Mouse (Mus musculus) hindbrain, embryonic 16.5 days (tissue): Measurements from ENCODE around the gene Zkscan1. TPM values are rescaled to one million over a fixed set of nuclear protein-coding genes. Genes with fewer than 3 reads are reported as not detected.

ENCODE experiments used
- ATAC-seq: fragments of 200-750 bp; cut with Nextera tagmentation; 2 replicates; pipeline ENCODE4 v1.8.0; 2017; ENCODE audit warnings: moderate TSS enrichment, moderate library complexity
- H3K27ac ChIP-seq: fragments of 300-500 bp; sonication (generic); 2 replicates; pipeline ENCODE4 v1.5.1; 2014; ENCODE audit warnings: low read depth, mild to moderate bottlenecking, control low read depth, low read length, moderate library complexity
- H3K27me3 ChIP-seq: fragments of 300-500 bp; sonication (generic); replicated peaks from 2 replicates; pipeline ENCODE4 v1.6.1; 2014; ENCODE audit warnings: low read length; ENCODE audit not compliant: control insufficient read depth, insufficient read depth
- H3K36me3 ChIP-seq: fragments of 300-500 bp; sonication (generic); 2 replicates; pipeline ENCODE4 v1.6.1; 2014; ENCODE audit warnings: mild to moderate bottlenecking, low read length, moderate library complexity, mixed read lengths; ENCODE audit not compliant: control insufficient read depth, insufficient read depth
- H3K4me1 ChIP-seq: fragments of 300-500 bp; sonication (generic); 2 replicates; pipeline ENCODE4 v1.6.1; 2014; ENCODE audit warnings: low read depth, low read length; ENCODE audit not compliant: control insufficient read depth, insufficient read depth
- H3K4me2 ChIP-seq: fragments of 300-500 bp; sonication (generic); 2 replicates; pipeline ENCODE4 v1.6.1; 2014; ENCODE audit warnings: mild to moderate bottlenecking, low read length, control low read depth, moderate library complexity
- H3K4me3 ChIP-seq: fragments of 300-500 bp; sonication (generic); 2 replicates; pipeline ENCODE4 v1.5.1; 2014; ENCODE audit warnings: mild to moderate bottlenecking, low read length, control low read depth, moderate library complexity
- H3K9ac ChIP-seq: fragments of 300-500 bp; sonication (generic); 2 replicates; pipeline ENCODE4 v1.6.1; 2014; ENCODE audit warnings: low read depth, mild to moderate bottlenecking, control low read depth, low read length, moderate library complexity
- H3K9me3 ChIP-seq: fragments of 300-500 bp; sonication (generic); 2 replicates; pipeline ENCODE4 v1.6.1; 2014; ENCODE audit warnings: mild to moderate bottlenecking, low read length, moderate library complexity; ENCODE audit not compliant: control insufficient read depth
- WGBS: fragments of 180-500 bp; shearing (Covaris S2); extraction: QIAGEN DNeasy Blood & Tissue Kit; methylation state at CpG from one replicate; pipeline ENCODE4 v1.1.7; 2014; 5-methylcytosine and 5-hydroxymethylcytosine counted together
- polyA plus RNA-seq: library from polyadenylated mRNA; unstranded; fragments of >200 nt; fragmentation: Nextera tagmentation; extraction: Ambion mirVana; gene quantifications from 2 replicates; pipeline ENCODE4 v1.2.1, GENCODE M21; 2015

Gene Zkscan1
- polyA plus RNA-seq, 1 experiment from 2014 or later: 15.9 TPM

DNA sequence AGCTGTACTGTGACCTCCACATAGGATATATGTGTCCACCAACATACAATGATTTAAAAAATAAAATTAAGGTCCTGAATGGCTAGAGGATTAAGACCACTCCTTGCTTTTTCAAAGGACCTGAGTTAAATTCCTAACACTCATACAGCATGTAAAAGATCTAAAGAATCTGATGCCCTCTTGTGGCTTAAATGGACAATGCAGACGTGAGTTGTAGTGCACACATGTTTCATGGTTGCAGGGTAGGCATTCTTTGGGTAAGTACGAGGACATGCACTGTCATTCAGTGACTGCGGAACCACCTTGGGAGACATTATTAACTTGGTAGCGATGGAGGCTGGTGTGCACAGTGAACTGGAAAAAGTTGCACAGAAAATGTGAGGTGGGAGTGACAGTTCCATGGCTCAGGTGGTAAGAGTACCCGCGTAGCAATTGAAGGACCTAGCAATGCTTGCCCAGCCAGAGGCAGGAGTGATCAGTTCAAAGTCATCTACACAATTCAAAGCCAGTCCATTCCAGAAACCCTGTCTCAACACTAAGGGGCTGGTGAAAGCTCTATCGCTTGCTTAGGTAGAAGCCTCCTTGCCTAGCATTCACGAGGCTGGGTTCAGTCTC, 53.2 kb downstream of the Zkscan1 start:
- Histone ChIP-seq H3K36me3 (peaks cover 12% of the 10 kb centered on the region), H3K9ac (no peak overlapping the region), H3K4me2 (no peak overlapping the region), H3K27me3 (no peaks in the 10 kb centered on the region), H3K4me1 (no peaks in the 10 kb centered on the region), H3K9me3 (no peaks in the 10 kb centered on the region), H3K4me3 (no peak overlapping the region), H3K27ac (no peak overlapping the region)
- WGBS: 68% methylated on average over 8 of the region's 8 CpGs
- no peak for ATAC-seq

DNA sequence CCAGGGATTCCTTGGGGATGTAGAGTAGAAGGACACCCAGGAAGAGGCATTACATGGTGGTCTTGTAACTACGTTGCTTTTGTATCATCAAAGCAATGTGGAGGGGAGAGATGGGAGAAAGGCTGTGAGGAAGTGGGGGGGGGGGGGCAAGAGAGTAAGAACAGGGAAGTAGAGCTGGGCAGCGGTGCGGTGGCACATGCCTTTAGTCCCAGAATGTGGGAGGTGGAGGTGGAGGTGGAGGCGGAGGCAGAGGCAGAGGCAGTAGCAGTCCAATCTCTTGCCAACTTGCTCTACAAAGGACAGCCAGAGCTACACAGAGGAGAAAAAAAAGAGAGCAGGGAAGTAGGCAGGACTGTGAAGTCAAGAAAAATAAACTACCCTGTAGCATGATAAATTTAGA, 53.7 kb downstream of the Zkscan1 start:
- no peaks in the 10 kb centered on the region for H3K9me3 ChIP-seq
- ATAC-seq: no peak
- WGBS: 80% methylated on average over 4 of the region's 4 CpGs

DNA sequence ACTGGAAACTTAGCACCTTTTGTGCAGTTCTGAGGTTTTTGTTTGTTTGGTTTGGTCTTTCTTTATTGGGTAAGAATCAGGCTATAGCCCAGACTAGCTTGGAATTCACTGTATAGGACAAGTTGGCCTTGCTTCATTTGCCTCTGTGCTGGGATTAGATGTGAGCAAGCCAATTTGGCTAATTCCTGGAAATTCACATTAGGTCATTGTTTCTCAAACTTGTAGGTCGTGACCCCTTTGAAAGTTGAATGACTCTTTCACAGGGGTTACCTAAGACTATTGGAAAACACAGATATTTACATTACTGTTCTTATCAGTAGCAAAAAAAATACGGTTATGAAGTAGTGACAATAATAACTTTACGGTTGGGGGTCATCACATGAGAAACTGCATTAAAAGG, 69.5 kb downstream of the Zkscan1 start:
- Histone ChIP-seq H3K4me3 (peak overlapping the region; percentile 64), H3K4me2 (peak overlapping the region; percentile 85), H3K36me3 (peaks cover 19% of the 10 kb centered on the region), H3K9me3 (no peaks in the 10 kb centered on the region), H3K27ac (no peak overlapping the region), H3K4me1 (peaks cover 5% of the 10 kb centered on the region), H3K9ac (peak overlapping the region; percentile 92), H3K27me3 (no peaks in the 10 kb centered on the region)
- ATAC-seq: no peak
- WGBS: 90% methylated on average over 3 of the region's 3 CpGs

More for the DNA sequence above, 53.7 kb downstream of the Zkscan1 start:
- Histone ChIP-seq H3K36me3 (peaks cover 10% of the 10 kb centered on the region), H3K27me3 (no peaks in the 10 kb centered on the region), H3K4me2 (no peak overlapping the region), H3K4me3 (no peak overlapping the region), H3K27ac (no peak overlapping the region), H3K4me1 (no peaks in the 10 kb centered on the region), H3K9ac (no peak overlapping the region)

DNA sequence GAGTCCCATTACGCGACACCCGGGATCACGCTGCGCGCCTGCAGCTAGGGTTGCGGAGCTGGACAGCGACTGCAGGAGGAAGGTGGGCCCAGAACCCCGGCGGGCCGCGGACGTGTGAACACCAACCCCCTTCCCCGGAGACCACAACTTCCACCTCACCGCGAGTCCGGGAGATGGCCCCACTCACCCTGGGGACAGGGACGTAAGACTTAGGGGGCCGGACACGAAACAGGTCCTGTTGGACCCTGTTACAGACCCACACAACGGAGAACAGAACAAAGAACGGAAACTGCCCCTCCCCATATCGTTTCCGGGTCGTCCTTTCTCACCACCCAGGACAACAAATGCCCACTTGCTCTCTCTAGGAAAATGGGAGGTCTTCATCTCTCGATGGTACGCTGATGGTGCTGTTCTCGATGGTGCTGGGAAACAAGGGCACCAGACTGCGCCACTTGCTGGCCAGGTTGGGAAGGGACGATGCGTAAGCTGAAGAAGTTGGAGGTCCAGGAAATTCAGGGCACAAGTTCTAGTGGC, 70.6 kb downstream of the Zkscan1 start, which contains the start of gene Zfp113:
Zfp113 (minus strand) TSS at position 302 of the 534 bp plus-strand sequence.
- H3K27ac ChIP-seq: peak within 1 kb of the TSS; percentile 92
- H3K4me2 ChIP-seq: peak within 1 kb of the TSS; percentile 85
- WGBS: 0% methylated on average over 31 of the region's 31 CpGs
- peak; percentile 98 for ATAC-seq
- peaks cover 15% of the 10 kb centered on the region for H3K36me3 ChIP-seq
- H3K27me3 ChIP-seq: no peaks in the 10 kb centered on the region
- H3K4me1 ChIP-seq: peaks cover 8% of the 10 kb centered on the region
- H3K4me3 ChIP-seq: peak within 1 kb of the TSS; percentile 64
- H3K9me3 ChIP-seq: no peaks in the 10 kb centered on the region
- H3K9ac ChIP-seq: peak within 1 kb of the TSS; percentile 92

Other genes with a start within 250 kb of the Zkscan1 start
- gene Pilra, start 248.8 kb upstream of the Zkscan1 start, polyA plus RNA-seq: 0.17 and 0.51 TPM in 2 replicates
- not detected in 2 replicates for gene Pilrb1, start 227.0 kb upstream of the Zkscan1 start, polyA plus RNA-seq
- not detected in 2 replicates for gene Pilrb2, start 213.3 kb upstream of the Zkscan1 start, polyA plus RNA-seq
- gene Cyp3a13, start 163.5 kb upstream of the Zkscan1 start, polyA plus RNA-seq: not detected in 2 replicates
- 1.9 and 2.0 TPM in 2 replicates for gene Gjc3, start 122.0 kb upstream of the Zkscan1 start, polyA plus RNA-seq
- not detected in 2 replicates for gene Azgp1, start 103.6 kb upstream of the Zkscan1 start, polyA plus RNA-seq
- gene Smok3a, start 63.8 kb upstream of the Zkscan1 start, polyA plus RNA-seq: not detected in 2 replicates
- not detected in 2 replicates for gene Smok3b, start 63.7 kb upstream of the Zkscan1 start, polyA plus RNA-seq
- not detected in 2 replicates for gene Smok3c, start 31.9 kb upstream of the Zkscan1 start, polyA plus RNA-seq
- gene Zscan21, start 31.8 kb downstream of the Zkscan1 start, polyA plus RNA-seq: 79.0 and 82.3 TPM in 2 replicates
- 22.7 and 22.9 TPM in 2 replicates for gene Zfp113, start 70.7 kb downstream of the Zkscan1 start, polyA plus RNA-seq
- 319 and 340 TPM in 2 replicates for gene Cops6, start 76.0 kb downstream of the Zkscan1 start, polyA plus RNA-seq
- 20.3 and 22.9 TPM in 2 replicates for gene Ap4m1, start 86.9 kb downstream of the Zkscan1 start, polyA plus RNA-seq
- 68.0 and 80.4 TPM in 2 replicates for gene Mcm7, start 87.3 kb downstream of the Zkscan1 start, polyA plus RNA-seq
- 64.7 and 75.2 TPM in 2 replicates for gene Taf6, start 102.4 kb downstream of the Zkscan1 start, polyA plus RNA-seq
- 28.2 and 30.3 TPM in 2 replicates for gene Cnpy4, start 102.4 kb downstream of the Zkscan1 start, polyA plus RNA-seq
- gene Mblac1, start 109.2 kb downstream of the Zkscan1 start, polyA plus RNA-seq: 12.8 and 14.5 TPM in 2 replicates
- gene Nxpe5, start 140.8 kb downstream of the Zkscan1 start, polyA plus RNA-seq: 0.06 TPM in 1 of 2 replicates, not detected in the other
- gene Lamtor4, start 170.4 kb downstream of the Zkscan1 start, polyA plus RNA-seq: 107 and 120 TPM in 2 replicates
- gene BC037034, start 178.9 kb downstream of the Zkscan1 start, polyA plus RNA-seq: 15.3 and 18.4 TPM in 2 replicates
- 2.1 and 2.7 TPM in 2 replicates for gene Gal3st4, start 187.8 kb downstream of the Zkscan1 start, polyA plus RNA-seq
- gene Gm43720, start 194.9 kb downstream of the Zkscan1 start, polyA plus RNA-seq: 0.04 and 0.12 TPM in 2 replicates
- gene Gpc2, start 194.9 kb downstream of the Zkscan1 start, polyA plus RNA-seq: 113 and 140 TPM in 2 replicates
- 10.3 and 13.8 TPM in 2 replicates for gene Stag3, start 195.2 kb downstream of the Zkscan1 start, polyA plus RNA-seq